Mouse (Mus musculus) MEL (cell line): Measurements from ENCODE around the gene Atp6v1e2.

Source experiments
- CHD1 ChIP-seq: IDR thresholded peaks from 2 replicates; pipeline ENCODE4 v1.6.1; 2012; ENCODE audit warnings: low read depth, mild to moderate bottlenecking, inconsistent platforms, low read length, improper control_type of control experiment
- CTCF ChIP-seq, 3 experiments: IDR thresholded peaks in 2 of 3; conservative IDR thresholded peaks in 1 of 3; 2 replicates each; pipeline ENCODE4 v1.5.1; 2011 to 2012; ENCODE audit warnings: low read length in 3 of 3, low read depth in 2 of 3, mild to moderate bottlenecking in 2 of 3, improper control_type of control experiment in 1 of 3, inconsistent platforms in 1 of 3, mixed read lengths in 1 of 3, moderate library complexity in 1 of 3; ENCODE audit not compliant: control insufficient read depth in 1 of 3, insufficient read depth in 1 of 3, poor library complexity in 1 of 3, severe bottlenecking in 1 of 3
- EP300 ChIP-seq, 2 experiments: IDR thresholded peaks; 2 replicates each; pipeline ENCODE4 v1.6.1; 2011; ENCODE audit warnings: improper control_type of control experiment in 2 of 2, low read length in 2 of 2, low read depth in 1 of 2, mild to moderate bottlenecking in 1 of 2
- GATA1 ChIP-seq: IDR thresholded peaks from 2 replicates; pipeline ENCODE4 v1.6.1; 2011; ENCODE audit warnings: low read depth, low read length, improper control_type of control experiment
- HCFC1 ChIP-seq: IDR thresholded peaks from 2 replicates; pipeline ENCODE4 v1.6.1; 2012; ENCODE audit warnings: low read depth, mild to moderate bottlenecking, inconsistent platforms, low read length, improper control_type of control experiment, moderate library complexity
- MAFK ChIP-seq: IDR thresholded peaks from 2 replicates; pipeline ENCODE4 v1.6.1; 2011; ENCODE audit warnings: low read depth, mild to moderate bottlenecking, low read length, improper control_type of control experiment, borderline replicate concordance
- MYC ChIP-seq: IDR thresholded peaks from 2 replicates; pipeline ENCODE4 v1.6.1; 2011; ENCODE audit warnings: low read depth, mild to moderate bottlenecking, low read length, improper control_type of control experiment, moderate library complexity
- NRF1 ChIP-seq: IDR thresholded peaks from 2 replicates; pipeline ENCODE4 v1.6.1; 2014; ENCODE audit warnings: low read depth, mild to moderate bottlenecking, inconsistent platforms, low read length, improper control_type of control experiment, moderate library complexity; ENCODE audit not compliant: poor library complexity, insufficient read depth, severe bottlenecking
- POLR2A ChIP-seq, 2 experiments: IDR thresholded peaks; 2 replicates each; pipeline ENCODE4 v1.6.1; 2011 to 2012; ENCODE audit warnings: low read length in 2 of 2, mild to moderate bottlenecking in 2 of 2, control low read depth in 1 of 2, improper control_type of control experiment in 1 of 2, low read depth in 1 of 2, moderate library complexity in 1 of 2; ENCODE audit not compliant: control insufficient read depth in 1 of 2, insufficient read depth in 1 of 2, poor library complexity in 1 of 2
- RAD21 ChIP-seq: IDR thresholded peaks from 2 replicates; pipeline ENCODE4 v1.6.1; 2011; ENCODE audit warnings: mild to moderate bottlenecking, low read depth, low read length, improper control_type of control experiment
- SMC3 ChIP-seq: IDR thresholded peaks from 2 replicates; pipeline ENCODE4 v1.6.1; 2011; ENCODE audit warnings: low read depth, low read length, improper control_type of control experiment
- TCF12 ChIP-seq: IDR thresholded peaks from 2 replicates; pipeline ENCODE4 v1.6.1; 2014; ENCODE audit warnings: low read depth, mild to moderate bottlenecking, inconsistent platforms, low read length, improper control_type of control experiment, moderate library complexity
- USF1 ChIP-seq: IDR thresholded peaks from 2 replicates; pipeline ENCODE4 v1.6.1; 2014; ENCODE audit warnings: low read depth, mild to moderate bottlenecking, inconsistent platforms, low read length, improper control_type of control experiment, moderate library complexity
- ZKSCAN1 ChIP-seq: IDR thresholded peaks from 2 replicates; pipeline ENCODE4 v1.6.1; 2012; ENCODE audit warnings: low read depth, mild to moderate bottlenecking, inconsistent platforms, low read length, improper control_type of control experiment, moderate library complexity

DNA sequence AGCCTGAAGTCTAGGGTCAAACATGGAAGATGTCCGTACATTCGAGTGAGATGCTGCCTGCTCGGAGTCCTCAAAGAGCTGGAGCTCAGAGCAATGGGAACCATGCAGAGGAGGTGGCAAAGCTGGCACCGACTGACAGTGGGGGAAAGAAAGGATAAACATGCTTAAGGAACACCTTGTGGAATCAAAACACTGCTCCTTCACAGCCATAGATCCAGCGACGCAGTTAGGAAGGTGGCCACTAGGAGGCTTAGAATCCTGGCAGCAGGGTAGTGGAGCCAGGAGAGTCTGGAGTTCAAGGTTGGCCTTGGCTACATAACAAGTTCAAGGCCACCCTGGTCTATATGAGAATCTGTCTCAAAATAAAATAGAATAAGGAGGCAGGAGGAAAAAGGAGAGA lies 41.1 kb downstream of the Atp6v1e2 start:
- no peak for TF ChIP-seq NRF1
- no peak for TF ChIP-seq GATA1
- no peak for TF ChIP-seq POLR2A (IDR thresholded peaks at IDR 0.05; ENCODE audit: control insufficient read depth in 1 of 2, insufficient read depth in 1 of 2, low read depth in 1 of 2, low read length in 2 of 2, poor library complexity in 1 of 2)
- peak in 1 of 3 experiments; percentile 30; a peak in 3 of 6 replicates for TF ChIP-seq CTCF (IDR thresholded peaks at IDR 0.05 in 2 of 3, conservative IDR thresholded peaks at IDR 0.05 in 1 of 3; ENCODE audit: control insufficient read depth in 1 of 3, insufficient read depth in 1 of 3, low read depth in 2 of 3, low read length in 3 of 3, poor library complexity in 1 of 3, severe bottlenecking in 1 of 3)
- TF ChIP-seq ZKSCAN1: no peak
- TF ChIP-seq MYC: no peak
- TF ChIP-seq HCFC1: no peak
- no peak for TF ChIP-seq CHD1
- TF ChIP-seq TCF12: no peak
- no peak for TF ChIP-seq EP300 (IDR thresholded peaks at IDR 0.05; ENCODE audit: low read depth in 1 of 2, low read length in 2 of 2)
- TF ChIP-seq SMC3: no peak
- TF ChIP-seq USF1: no peak
- no peak for TF ChIP-seq RAD21
- TF ChIP-seq MAFK: no peak
